Mouse (Mus musculus): ENCODE results near the gene Cyp2s1. TPM values are rescaled to one million over a fixed set of nuclear protein-coding genes. Genes with fewer than 3 reads are reported as not detected.
"Not testable (repeated sequence)": the region's sequence is repeated elsewhere in the genome, so short reads cannot be mapped to it uniquely, and the experiment has no call there.

The Cyp2s1 gene
- total RNA-seq, 1 experiment from 2014 or later, result 2.8 TPM

DNA sequence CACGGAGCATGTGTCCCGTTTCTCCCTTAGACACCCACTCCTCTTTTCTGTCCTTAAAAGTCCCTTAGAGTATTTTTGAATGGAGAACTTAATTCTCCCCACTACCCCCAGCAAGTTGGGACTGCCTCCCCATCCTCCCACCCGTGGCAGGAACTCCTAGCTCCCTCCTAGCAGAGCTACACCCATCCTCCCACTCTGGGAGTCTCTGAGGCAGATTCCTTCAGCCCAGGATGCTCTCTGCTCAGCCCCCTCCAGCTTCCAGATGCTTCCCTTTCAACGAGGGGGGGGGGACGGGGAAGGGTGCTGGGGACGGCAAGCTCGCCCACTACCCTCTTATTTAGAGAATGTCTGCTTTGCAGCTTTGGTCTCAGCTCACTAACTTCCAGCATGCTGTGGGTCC, 1.1 kb downstream of the Cyp2s1 start:
- ATAC-seq (ENCODE audit: extremely low read depth, insufficient number of reproducible peaks, low FRiP score, poor library complexity, severe bottlenecking), result no peak

- ATAC-seq (ENCODE audit: extremely low read depth, insufficient number of reproducible peaks, low FRiP score, poor library complexity, severe bottlenecking), result no peak
These were observed 2.0 kb downstream of the Cyp2s1 start for GRCm38 (mm10) chr7:25814711-25815110.

- no peak for ATAC-seq (ENCODE audit: extremely low read depth, insufficient number of reproducible peaks, low FRiP score, poor library complexity, severe bottlenecking)
These were observed 4.5 kb downstream of the Cyp2s1 start for GRCm38 (mm10) chr7:25812195-25812594.

- no peak for ATAC-seq (ENCODE audit: extremely low read depth, insufficient number of reproducible peaks, low FRiP score, poor library complexity, severe bottlenecking)
These were observed 5.0 kb downstream of the Cyp2s1 start for GRCm38 (mm10) chr7:25811716-25812115.

DNA sequence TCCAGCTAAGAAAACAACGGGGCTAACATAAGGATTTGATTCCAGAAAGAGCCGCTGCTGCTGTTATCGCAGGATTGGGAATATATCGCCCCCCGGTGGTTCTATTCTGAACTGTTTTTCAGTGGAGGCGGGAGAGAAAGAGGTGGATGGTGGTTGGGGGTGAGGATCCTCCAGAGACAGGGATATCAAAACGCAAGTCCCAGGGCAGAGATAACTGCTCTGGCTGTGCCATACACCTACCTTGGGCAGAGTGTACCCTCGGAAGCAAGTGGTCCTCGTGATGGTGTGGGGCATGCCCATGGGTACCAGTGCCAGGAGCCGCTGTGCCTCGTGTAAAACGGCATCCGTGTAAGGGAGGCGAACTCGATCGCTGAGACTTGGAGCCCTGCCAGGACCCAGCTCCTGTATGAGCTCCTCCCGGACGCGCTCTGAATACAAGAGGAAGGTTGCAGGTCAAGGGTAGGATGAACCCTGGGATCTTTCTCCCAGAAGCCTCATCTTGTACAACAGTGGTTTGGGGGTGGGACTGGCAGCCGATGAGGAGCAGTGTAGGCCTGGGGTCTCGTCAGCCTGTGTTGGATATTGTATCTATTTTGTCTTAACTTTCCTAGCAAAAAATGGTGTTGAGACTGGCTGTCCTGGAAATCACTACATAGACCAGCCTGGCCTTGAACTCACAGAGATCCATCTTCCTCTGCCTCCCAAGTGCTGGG, 10.9 kb downstream of the Cyp2s1 start:
- ATAC-seq (ENCODE audit: extremely low read depth, insufficient number of reproducible peaks, low FRiP score, poor library complexity, severe bottlenecking), result peak; percentile 39; the same call in 1 of the 2 replicates

- ATAC-seq (ENCODE audit: extremely low read depth, insufficient number of reproducible peaks, low FRiP score, poor library complexity, severe bottlenecking), result no peak
These were observed 11.9 kb downstream of the Cyp2s1 start for GRCm38 (mm10) chr7:25804792-25805191.

DNA sequence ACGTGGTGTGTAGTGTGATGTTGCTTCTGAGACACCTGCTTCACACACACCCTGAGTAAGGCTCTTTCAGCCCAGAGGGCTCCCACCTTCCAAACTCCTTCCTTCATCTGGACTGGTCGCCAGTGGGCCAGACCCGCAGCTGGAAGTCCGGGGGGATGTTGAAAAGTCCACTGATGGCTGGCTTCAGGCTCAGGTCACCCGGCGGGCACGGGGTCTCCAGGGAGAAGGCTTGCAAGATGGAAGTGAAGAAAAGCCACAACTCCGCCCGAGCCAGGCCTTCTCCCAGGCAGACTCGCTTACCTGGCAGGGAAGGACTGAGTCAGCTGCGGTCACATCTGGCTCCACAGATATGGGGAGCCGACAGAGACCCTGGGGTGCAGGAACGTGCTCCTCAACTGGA, 13.3 kb downstream of the Cyp2s1 start:
- ATAC-seq (ENCODE audit: extremely low read depth, insufficient number of reproducible peaks, low FRiP score, poor library complexity, severe bottlenecking), result no peak

- ATAC-seq (ENCODE audit: extremely low read depth, insufficient number of reproducible peaks, low FRiP score, poor library complexity, severe bottlenecking), result no peak
These were observed 14.2 kb downstream of the Cyp2s1 start for GRCm38 (mm10) chr7:25802241-25803125.

DNA sequence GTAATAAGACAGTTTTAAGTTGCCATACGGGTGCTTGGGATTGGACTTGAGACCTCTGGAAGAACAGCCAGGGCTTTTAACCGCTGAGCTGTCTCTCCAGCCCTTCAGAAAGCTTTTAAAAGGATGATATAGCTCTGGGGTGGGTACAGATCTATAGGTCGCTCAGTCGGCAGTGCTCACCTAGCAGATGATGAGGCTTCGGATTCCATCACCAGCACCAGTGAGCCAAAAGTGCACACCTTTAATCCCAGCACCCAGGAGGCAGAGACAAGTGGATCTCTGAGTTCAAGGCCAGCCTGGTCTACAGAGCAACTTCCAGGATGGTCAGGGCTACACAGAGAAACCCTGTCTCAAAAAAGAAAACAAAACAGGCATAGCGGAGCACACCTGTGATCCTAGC, 15.7 kb downstream of the Cyp2s1 start:
- no peak for ATAC-seq (ENCODE audit: extremely low read depth, insufficient number of reproducible peaks, low FRiP score, poor library complexity, severe bottlenecking)

GRCm38 (mm10) chr7:25799369-25799768, 17.3 kb downstream of the Cyp2s1 start:
- no peak for ATAC-seq (ENCODE audit: extremely low read depth, insufficient number of reproducible peaks, low FRiP score, poor library complexity, severe bottlenecking)

- ATAC-seq (ENCODE audit: extremely low read depth, insufficient number of reproducible peaks, low FRiP score, poor library complexity, severe bottlenecking), result no peak
These were observed 18.2 kb downstream of the Cyp2s1 start for GRCm38 (mm10) chr7:25798540-25798939.

- no peak for ATAC-seq (ENCODE audit: extremely low read depth, insufficient number of reproducible peaks, low FRiP score, poor library complexity, severe bottlenecking)
These were observed 21.9 kb downstream of the Cyp2s1 start for GRCm38 (mm10) chr7:25794775-25795174.

DNA sequence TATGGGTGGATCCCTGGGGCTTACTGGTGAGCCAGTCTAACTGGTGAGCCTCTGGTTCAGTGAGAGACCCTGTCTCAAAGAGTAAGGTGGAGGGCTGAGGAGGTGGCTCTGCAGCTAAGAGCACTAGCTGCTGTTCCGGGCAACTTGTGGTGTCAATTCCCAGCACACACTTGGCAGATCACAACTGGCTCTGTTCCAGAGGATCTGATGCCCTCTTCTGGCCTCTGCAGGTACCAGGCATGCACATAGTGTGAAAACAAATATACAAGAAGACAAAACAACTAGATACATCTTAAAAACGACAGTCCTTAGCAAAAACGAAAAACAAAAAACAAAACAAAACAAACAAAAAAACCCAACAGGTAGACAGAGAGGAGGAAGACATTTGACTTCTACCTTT, 23.0 kb downstream of the Cyp2s1 start:
- no peak for ATAC-seq (ENCODE audit: extremely low read depth, insufficient number of reproducible peaks, low FRiP score, poor library complexity, severe bottlenecking)

DNA sequence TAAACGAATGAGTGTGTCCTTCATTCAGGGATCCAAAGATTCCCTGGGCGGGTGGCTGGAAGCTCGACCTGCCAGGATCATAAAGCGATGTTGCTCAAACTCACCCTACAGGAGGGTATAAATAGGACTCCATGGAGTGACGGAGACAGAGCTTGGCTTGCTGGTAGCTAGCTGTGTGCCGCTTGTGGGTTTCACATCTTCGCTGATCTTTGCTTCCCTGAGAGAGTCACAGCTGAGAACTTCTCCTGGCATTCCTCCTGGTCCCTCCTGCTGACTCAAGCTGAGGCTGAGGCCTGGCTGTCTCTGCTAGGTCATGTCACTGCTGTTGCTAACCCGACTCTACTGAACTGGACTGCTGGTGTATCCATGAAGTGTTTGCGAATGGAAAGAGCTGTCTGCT, 23.7 kb downstream of the Cyp2s1 start:
- not testable (repeated sequence) for ATAC-seq (ENCODE audit: extremely low read depth, insufficient number of reproducible peaks, low FRiP score, poor library complexity, severe bottlenecking)

DNA sequence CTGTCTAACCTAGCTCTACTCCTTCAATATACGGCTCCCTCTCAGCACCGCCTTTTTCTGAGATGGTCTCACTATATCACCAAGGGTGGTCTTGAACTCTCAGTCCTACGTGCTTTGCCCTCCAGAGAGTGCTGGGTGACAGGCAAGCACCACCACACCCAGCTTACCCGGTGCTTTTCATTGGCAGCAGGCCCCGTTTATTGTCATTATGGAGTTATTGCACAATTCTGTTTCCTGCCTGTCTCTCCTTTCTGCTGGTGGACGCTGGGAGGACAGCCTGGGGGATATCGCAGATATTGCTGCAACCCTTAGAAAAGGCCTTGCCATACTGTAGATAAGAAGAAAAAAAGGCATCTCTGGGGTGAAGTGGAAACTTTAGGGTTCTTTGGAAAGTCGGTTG, 26.1 kb downstream of the Cyp2s1 start:
- ATAC-seq (ENCODE audit: extremely low read depth, insufficient number of reproducible peaks, low FRiP score, poor library complexity, severe bottlenecking), result no peak

- no peak for ATAC-seq (ENCODE audit: extremely low read depth, insufficient number of reproducible peaks, low FRiP score, poor library complexity, severe bottlenecking)
These were observed 27.6 kb downstream of the Cyp2s1 start for GRCm38 (mm10) chr7:25789129-25789440.

- no peak for ATAC-seq (ENCODE audit: extremely low read depth, insufficient number of reproducible peaks, low FRiP score, poor library complexity, severe bottlenecking)
These were observed 28.2 kb downstream of the Cyp2s1 start, which contains the start of gene Axl for GRCm38 (mm10) chr7:25788220-25789128. Gene Axl (minus strand): TSS chr7:25788705.

DNA sequence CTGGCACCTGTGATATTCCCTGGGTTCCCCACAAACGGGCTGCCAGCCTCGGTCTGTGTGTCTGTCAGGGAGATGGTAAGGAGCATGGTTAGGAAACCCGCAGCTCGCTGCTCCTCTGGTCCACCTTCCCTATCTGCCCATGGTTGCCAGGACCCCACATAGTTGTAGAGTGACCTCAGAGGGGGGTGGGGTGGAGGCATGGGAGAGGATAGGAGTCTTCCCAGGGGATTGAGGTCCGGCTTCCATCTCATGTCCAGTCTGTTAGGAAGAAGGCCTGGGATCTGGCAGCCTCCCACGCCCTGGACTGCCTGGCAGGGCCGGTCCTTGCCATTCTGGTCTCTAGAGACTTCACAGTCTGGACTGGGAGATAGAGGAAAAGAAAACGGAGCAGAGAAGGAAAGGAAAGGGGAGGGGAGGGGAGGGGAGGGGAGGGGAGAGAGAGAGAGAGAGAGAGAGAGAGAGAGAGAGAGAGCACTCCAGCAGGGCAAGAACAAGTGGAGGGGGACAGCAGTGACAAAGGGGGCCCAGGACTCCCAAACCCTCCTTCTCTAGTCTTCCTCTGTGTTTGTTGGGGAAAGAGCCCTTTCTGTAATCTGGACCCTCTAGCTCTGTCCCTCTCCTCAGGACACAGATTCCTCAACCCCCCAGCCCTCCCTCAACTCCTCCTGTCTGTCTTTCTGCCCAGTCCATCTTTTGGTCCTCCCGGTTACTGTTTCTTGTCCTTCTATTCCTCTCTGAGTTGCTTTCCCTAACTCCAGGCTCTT, 29.1 kb downstream of the Cyp2s1 start:
- no peak for ATAC-seq (ENCODE audit: extremely low read depth, insufficient number of reproducible peaks, low FRiP score, poor library complexity, severe bottlenecking)

DNA sequence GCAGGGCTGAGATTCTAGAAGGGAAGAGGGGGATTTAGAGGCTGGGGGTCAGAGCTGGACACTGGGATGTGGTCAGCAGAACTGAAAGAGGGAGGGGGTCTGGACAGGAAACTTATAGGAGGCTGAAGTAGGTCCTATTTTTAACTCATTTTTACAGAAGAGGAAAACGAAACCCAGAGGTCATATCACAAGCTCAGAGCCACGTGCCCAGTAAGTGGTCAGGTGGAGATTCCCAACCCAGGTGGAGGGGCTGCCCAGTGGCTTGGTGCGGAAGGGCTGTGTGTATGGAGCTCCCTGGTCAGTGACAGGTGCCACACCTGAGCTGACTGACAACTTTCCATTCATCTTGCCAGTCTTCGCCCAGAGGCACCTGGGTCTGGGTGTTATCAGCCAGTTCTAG, 29.7 kb downstream of the Cyp2s1 start:
- no peak for ATAC-seq (ENCODE audit: extremely low read depth, insufficient number of reproducible peaks, low FRiP score, poor library complexity, severe bottlenecking)
